Mouse (Mus musculus) MEL (cell line): ENCODE data around the gene Gdf3. TPM values are rescaled to one million over a fixed set of nuclear protein-coding genes. Genes with fewer than 3 reads are reported as not detected.

Source experiments
- DNase-seq: peaks from one replicate; pipeline ENCODE4 v3.0.0; 2011; ENCODE audit warnings: low read depth, low spot score
- H3K27ac ChIP-seq: 2 replicates; pipeline ENCODE4 v1.5.1; 2012; ENCODE audit warnings: low read depth, mild to moderate bottlenecking, control low read depth, low read length, moderate library complexity; ENCODE audit not compliant: control insufficient read depth
- H3K27me3 ChIP-seq, 2 experiments: fragments of 150-350 bp in 1 of 2; sonication (generic) in 1 of 2; 2 replicates each; pipeline ENCODE4 v1.6.1; 2012; ENCODE audit warnings: low read length in 2 of 2, mild to moderate bottlenecking in 2 of 2, improper control_type of control experiment in 1 of 2, moderate library complexity in 1 of 2; ENCODE audit not compliant: insufficient read depth in 2 of 2, control insufficient read depth in 1 of 2
- H3K36me3 ChIP-seq, 2 experiments: 2 replicates each; pipeline ENCODE4 v1.6.1; 2012 to 2014; ENCODE audit warnings: low read length in 2 of 2, improper control_type of control experiment in 1 of 2, inconsistent platforms in 1 of 2, mild to moderate bottlenecking in 1 of 2; ENCODE audit not compliant: insufficient read depth in 2 of 2, control insufficient read depth in 1 of 2
- H3K4me1 ChIP-seq, 2 experiments: fragments of 150-350 bp in 1 of 2; sonication (generic) in 1 of 2; 2 replicates each; pipeline ENCODE4 v1.6.1; 2012; ENCODE audit warnings: low read length in 2 of 2, improper control_type of control experiment in 1 of 2, mild to moderate bottlenecking in 1 of 2; ENCODE audit not compliant: insufficient read depth in 2 of 2, control insufficient read depth in 1 of 2
- H3K4me3 ChIP-seq, 2 experiments: fragments of 150-350 bp in 1 of 2; sonication (generic) in 1 of 2; 2 replicates each; pipeline ENCODE4 v1.5.1; 2012; ENCODE audit warnings: low read depth in 2 of 2, low read length in 2 of 2, mild to moderate bottlenecking in 2 of 2, moderate library complexity in 2 of 2, control low read depth in 1 of 2, improper control_type of control experiment in 1 of 2; ENCODE audit not compliant: control insufficient read depth in 1 of 2, insufficient read depth in 1 of 2
- H3K79me2 ChIP-seq: 2 replicates; pipeline ENCODE4 v1.6.1; 2012; ENCODE audit warnings: mild to moderate bottlenecking, low read length, moderate library complexity; ENCODE audit not compliant: control insufficient read depth, poor library complexity, insufficient read depth
- H3K9ac ChIP-seq: 2 replicates; pipeline ENCODE4 v1.6.1; 2012; ENCODE audit warnings: low read depth, mild to moderate bottlenecking, control low read depth, low read length, moderate library complexity; ENCODE audit not compliant: control insufficient read depth, poor library complexity, severe bottlenecking
- H3K9me3 ChIP-seq: fragments of 150-350 bp; sonication (generic); replicated peaks from 2 replicates; pipeline ENCODE4 v1.6.1; 2012; ENCODE audit warnings: mild to moderate bottlenecking, low read length, improper control_type of control experiment, moderate library complexity; ENCODE audit not compliant: insufficient read depth
- CTCF ChIP-seq, 3 experiments: IDR thresholded peaks in 2 of 3; conservative IDR thresholded peaks in 1 of 3; 2 replicates each; pipeline ENCODE4 v1.5.1; 2011 to 2012; ENCODE audit warnings: low read length in 3 of 3, low read depth in 2 of 3, mild to moderate bottlenecking in 2 of 3, improper control_type of control experiment in 1 of 3, inconsistent platforms in 1 of 3, mixed read lengths in 1 of 3, moderate library complexity in 1 of 3; ENCODE audit not compliant: control insufficient read depth in 1 of 3, insufficient read depth in 1 of 3, poor library complexity in 1 of 3, severe bottlenecking in 1 of 3
- ELF1 ChIP-seq: IDR thresholded peaks from 2 replicates; pipeline ENCODE4 v1.6.1; 2014; ENCODE audit warnings: low read depth, mild to moderate bottlenecking, inconsistent platforms, low read length, improper control_type of control experiment, moderate library complexity
- EP300 ChIP-seq, 2 experiments: IDR thresholded peaks; 2 replicates each; pipeline ENCODE4 v1.6.1; 2011; ENCODE audit warnings: improper control_type of control experiment in 2 of 2, low read length in 2 of 2, low read depth in 1 of 2, mild to moderate bottlenecking in 1 of 2
- ETS1 ChIP-seq: IDR thresholded peaks from 2 replicates; pipeline ENCODE4 v1.6.1; 2012; ENCODE audit warnings: low read depth, mild to moderate bottlenecking, inconsistent platforms, low read length, improper control_type of control experiment, moderate library complexity
- GABPA ChIP-seq: IDR thresholded peaks from 2 replicates; pipeline ENCODE4 v1.6.1; 2012; ENCODE audit warnings: low read depth, mild to moderate bottlenecking, inconsistent platforms, low read length, improper control_type of control experiment, moderate library complexity
- MAFK ChIP-seq: IDR thresholded peaks from 2 replicates; pipeline ENCODE4 v1.6.1; 2011; ENCODE audit warnings: low read depth, mild to moderate bottlenecking, low read length, improper control_type of control experiment, borderline replicate concordance
- MAX ChIP-seq: IDR thresholded peaks from 2 replicates; pipeline ENCODE4 v1.6.1; 2011; ENCODE audit warnings: low read length, improper control_type of control experiment
- MAZ ChIP-seq: IDR thresholded peaks from 2 replicates; pipeline ENCODE4 v1.6.1; 2012; ENCODE audit warnings: low read depth, mild to moderate bottlenecking, inconsistent platforms, low read length, improper control_type of control experiment
- MEF2A ChIP-seq: IDR thresholded peaks from 2 replicates; pipeline ENCODE4 v1.6.1; 2014; ENCODE audit warnings: low read depth, mild to moderate bottlenecking, inconsistent platforms, low read length, improper control_type of control experiment; ENCODE audit not compliant: poor library complexity, insufficient replicate concordance, severe bottlenecking; ENCODE audit errors: extremely low read depth
- MXI1 ChIP-seq: IDR thresholded peaks from 2 replicates; pipeline ENCODE4 v1.6.1; 2011; ENCODE audit warnings: mild to moderate bottlenecking, low read depth, low read length, improper control_type of control experiment
- MYB ChIP-seq: IDR thresholded peaks from 2 replicates; pipeline ENCODE4 v1.6.1; 2011; ENCODE audit warnings: mild to moderate bottlenecking, low read depth, low read length, improper control_type of control experiment
- MYC ChIP-seq: IDR thresholded peaks from 2 replicates; pipeline ENCODE4 v1.6.1; 2011; ENCODE audit warnings: low read depth, mild to moderate bottlenecking, low read length, improper control_type of control experiment, moderate library complexity
- NELFE ChIP-seq: IDR thresholded peaks from 2 replicates; pipeline ENCODE4 v1.6.1; 2011; ENCODE audit warnings: low read depth, low read length, improper control_type of control experiment
- NRF1 ChIP-seq: IDR thresholded peaks from 2 replicates; pipeline ENCODE4 v1.6.1; 2014; ENCODE audit warnings: low read depth, mild to moderate bottlenecking, inconsistent platforms, low read length, improper control_type of control experiment, moderate library complexity; ENCODE audit not compliant: poor library complexity, insufficient read depth, severe bottlenecking
- POLR2A ChIP-seq, 2 experiments: IDR thresholded peaks; 2 replicates each; pipeline ENCODE4 v1.6.1; 2011 to 2012; ENCODE audit warnings: low read length in 2 of 2, mild to moderate bottlenecking in 2 of 2, control low read depth in 1 of 2, improper control_type of control experiment in 1 of 2, low read depth in 1 of 2, moderate library complexity in 1 of 2; ENCODE audit not compliant: control insufficient read depth in 1 of 2, insufficient read depth in 1 of 2, poor library complexity in 1 of 2
- POLR2AphosphoS2 ChIP-seq: IDR thresholded peaks from 2 replicates; pipeline ENCODE4 v1.6.1; 2011; ENCODE audit warnings: low read length, improper control_type of control experiment
- RAD21 ChIP-seq: IDR thresholded peaks from 2 replicates; pipeline ENCODE4 v1.6.1; 2011; ENCODE audit warnings: mild to moderate bottlenecking, low read depth, low read length, improper control_type of control experiment
- RCOR1 ChIP-seq: IDR thresholded peaks from 2 replicates; pipeline ENCODE4 v1.6.1; 2012; ENCODE audit warnings: low read depth, mild to moderate bottlenecking, inconsistent platforms, low read length, improper control_type of control experiment
- SMC3 ChIP-seq: IDR thresholded peaks from 2 replicates; pipeline ENCODE4 v1.6.1; 2011; ENCODE audit warnings: low read depth, low read length, improper control_type of control experiment
- TBP ChIP-seq: IDR thresholded peaks from 2 replicates; pipeline ENCODE4 v1.8.0; 2011; ENCODE audit warnings: low read depth, low read length, improper control_type of control experiment
- ZC3H11A ChIP-seq: IDR thresholded peaks from 2 replicates; pipeline ENCODE4 v1.6.1; 2012; ENCODE audit warnings: low read depth, mild to moderate bottlenecking, inconsistent platforms, low read length, improper control_type of control experiment
- ZKSCAN1 ChIP-seq: IDR thresholded peaks from 2 replicates; pipeline ENCODE4 v1.6.1; 2012; ENCODE audit warnings: low read depth, mild to moderate bottlenecking, inconsistent platforms, low read length, improper control_type of control experiment, moderate library complexity
- ZMIZ1 ChIP-seq: IDR thresholded peaks from 2 replicates; pipeline ENCODE4 v1.6.1; 2012; ENCODE audit warnings: low read depth, mild to moderate bottlenecking, inconsistent platforms, low read length, improper control_type of control experiment, moderate library complexity
- ZNF384 ChIP-seq: IDR thresholded peaks from 2 replicates; pipeline ENCODE4 v1.6.1; 2012; ENCODE audit warnings: low read depth, mild to moderate bottlenecking, inconsistent platforms, low read length, improper control_type of control experiment
- polyA plus RNA-seq, 2 experiments: library from polyadenylated mRNA; stranded (reverse) in 1 of 2; unstranded in 1 of 2; fragments of >175 nt in 1 of 2; fragments of >200 nt in 1 of 2; gene quantifications; 2 replicates each; pipeline versions ENCODE4 v1.2.1 to v1.2.4; 2012; ENCODE audit warnings: low replicate concordance in 2 of 2, low read depth in 1 of 2; ENCODE audit not compliant: insufficient read length in 2 of 2, insufficient read depth in 1 of 2, missing spikeins in 1 of 2
- total RNA-seq: library from RNA; depleted of rRNA; stranded (reverse); fragments of 300-350 nt; gene quantifications from 2 replicates; pipeline ENCODE4 v1.2.3, GENCODE M21; 2012

Gdf3 gene
- total and polyA plus RNA-seq, 3 experiments, result 42.8 to 50.2 TPM; not detected in 1

DNA sequence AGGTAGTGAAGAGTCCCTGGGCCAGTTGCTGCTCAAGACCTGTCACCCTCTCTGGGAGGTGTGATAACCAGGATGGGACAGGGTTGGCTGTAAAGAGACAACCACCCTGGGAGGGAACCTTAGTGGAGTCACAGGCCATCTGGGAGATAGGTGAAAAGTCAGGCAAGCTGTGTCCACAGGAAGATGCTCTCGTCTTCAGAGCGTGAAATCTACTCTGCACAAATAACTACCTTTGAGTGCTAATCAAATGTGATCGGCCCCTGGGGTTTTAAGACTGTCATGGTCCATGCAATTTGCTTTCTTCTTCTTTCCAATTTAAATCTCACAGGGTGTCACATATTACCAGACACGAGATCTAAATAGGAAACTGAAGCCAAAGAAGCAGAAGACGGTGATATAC is 40.8 kb downstream of the Gdf3 start:
- H3K36me3 ChIP-seq, result peaks cover 0 to 21% of the 10 kb centered on the region in 2 experiments; a peak in 2 of 4 replicates
- TF ChIP-seq MAFK (no peak), NELFE (no peak), EP300 (IDR thresholded peaks at IDR 0.05; ENCODE audit: low read depth in 1 of 2, low read length in 2 of 2) (no peak), RAD21 (no peak), SMC3 (no peak)
- no peak overlapping the region for H3K4me3 ChIP-seq
- no peaks in the 10 kb centered on the region for H3K9me3 ChIP-seq
- no peak overlapping the region for H3K27ac ChIP-seq
- H3K27me3 ChIP-seq, result no peaks in the 10 kb centered on the region
- peaks cover 11 to 21% of the 10 kb centered on the region in 2 experiments for H3K4me1 ChIP-seq
- H3K9ac ChIP-seq, result no peak overlapping the region
- no peaks in the 10 kb centered on the region for H3K79me2 ChIP-seq
- DNase-seq, result no peak

DNA sequence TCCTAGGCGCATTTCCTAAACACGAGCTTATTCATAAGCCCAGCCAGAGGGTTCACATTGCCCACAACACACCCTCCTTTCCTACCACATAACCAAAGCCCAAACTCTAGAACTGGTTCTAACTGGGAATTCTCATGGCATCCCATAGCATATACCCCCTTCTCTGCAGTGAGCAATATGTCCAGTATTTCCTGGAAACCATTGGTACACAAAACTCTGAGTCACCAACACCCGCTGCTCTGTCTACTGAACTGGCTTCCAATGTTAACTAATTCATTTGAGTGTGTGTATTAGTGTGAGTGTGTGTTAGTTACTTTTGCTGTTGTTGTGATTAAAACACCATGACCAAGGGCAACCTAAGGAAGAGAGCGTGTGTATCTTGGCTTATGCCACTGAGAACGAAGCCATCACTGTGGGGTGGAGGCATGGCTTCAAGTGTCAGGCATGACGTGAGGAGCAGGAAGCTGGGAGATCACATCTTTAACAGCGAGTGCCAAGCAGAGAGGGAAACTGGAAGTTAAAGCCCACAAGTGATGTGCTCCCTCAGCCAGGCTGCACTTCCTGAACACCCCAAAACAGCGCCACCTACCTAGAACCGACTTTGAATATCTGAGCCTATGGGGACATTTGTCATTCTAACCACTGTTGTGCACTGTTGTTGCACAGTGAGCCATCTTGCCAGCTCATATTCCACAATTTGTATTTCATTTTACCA is 44.7 kb downstream of the Gdf3 start:
- H3K9ac ChIP-seq, result no peak overlapping the region
- H3K9me3 ChIP-seq, result no peaks in the 10 kb centered on the region
- H3K36me3 ChIP-seq, result peaks cover 0 to 3% of the 10 kb centered on the region in 2 experiments; a peak in 2 of 4 replicates
- peak; percentile 51 for DNase-seq
- peaks cover under 1 to 3% of the 10 kb centered on the region in 2 experiments; a peak in 3 of 4 replicates for H3K4me1 ChIP-seq
- H3K79me2 ChIP-seq, result no peaks in the 10 kb centered on the region
- peak; percentile 12 to 44 (median 21); a peak in 3 of 6 replicates for TF ChIP-seq CTCF (IDR thresholded peaks at IDR 0.05 in 2 of 3, conservative IDR thresholded peaks at IDR 0.05 in 1 of 3; ENCODE audit: control insufficient read depth in 1 of 3, insufficient read depth in 1 of 3, low read depth in 2 of 3, low read length in 3 of 3, poor library complexity in 1 of 3, severe bottlenecking in 1 of 3)
- peak; percentile 50; the same call in 1 of the 2 replicates for TF ChIP-seq ELF1
- no peak for TF ChIP-seq ZMIZ1
- H3K4me3 ChIP-seq, result no peak overlapping the region
- H3K27ac ChIP-seq, result no peak overlapping the region
- H3K27me3 ChIP-seq, result no peaks in the 10 kb centered on the region

DNA sequence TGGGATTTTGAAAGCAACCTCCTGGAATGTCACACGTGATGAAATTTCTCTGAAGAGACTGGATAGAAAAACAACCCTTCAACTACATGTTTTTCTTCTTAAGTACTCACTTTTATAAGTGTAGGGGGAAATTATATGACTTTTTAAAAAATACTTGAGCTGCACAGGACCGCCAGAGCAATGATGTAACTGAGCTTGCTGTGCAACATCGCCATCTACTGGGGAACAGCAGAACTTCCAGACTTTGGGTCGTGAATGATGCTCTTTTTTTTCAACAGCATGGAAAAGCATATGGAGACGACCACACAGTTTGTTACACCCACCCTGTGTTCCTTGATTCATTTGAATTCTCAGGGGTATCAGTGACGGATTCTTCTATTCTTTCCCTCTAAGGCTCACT is 47.4 kb downstream of the Gdf3 start:
- Histone ChIP-seq H3K4me1 (peaks cover 4 to 6% of the 10 kb centered on the region in 2 experiments; a peak in 3 of 4 replicates), H3K27ac (no peak overlapping the region), H3K9ac (no peak overlapping the region), H3K27me3 (no peaks in the 10 kb centered on the region), H3K79me2 (no peaks in the 10 kb centered on the region), H3K36me3 (peaks cover 0 to 8% of the 10 kb centered on the region in 2 experiments; a peak in 2 of 4 replicates), H3K9me3 (no peaks in the 10 kb centered on the region), H3K4me3 (no peak overlapping the region)
- peak; percentile 81 for DNase-seq
- TF ChIP-seq ZKSCAN1 (no peak), MAZ (no peak), GABPA (no peak), NRF1 (no peak), SMC3 (peak; percentile 48), MYB (no peak), ETS1 (no peak), MAX (no peak), EP300 (IDR thresholded peaks at IDR 0.05; ENCODE audit: low read depth in 1 of 2, low read length in 2 of 2) (no peak), POLR2A (IDR thresholded peaks at IDR 0.05; ENCODE audit: control insufficient read depth in 1 of 2, insufficient read depth in 1 of 2, low read depth in 1 of 2, low read length in 2 of 2, poor library complexity in 1 of 2) (no peak), POLR2AphosphoS2 (no peak), TBP (no peak), MEF2A (no peak), MYC (no peak), ZNF384 (peak; percentile 88), RCOR1 (no peak), ZC3H11A (peak; percentile 33; the same call in 1 of the 2 replicates), RAD21 (peak; percentile 64), MXI1 (no peak), CTCF (IDR thresholded peaks at IDR 0.05 in 2 of 3, conservative IDR thresholded peaks at IDR 0.05 in 1 of 3; ENCODE audit: control insufficient read depth in 1 of 3, insufficient read depth in 1 of 3, low read depth in 2 of 3, low read length in 3 of 3, poor library complexity in 1 of 3, severe bottlenecking in 1 of 3) (peak; percentile 84 to 95 (median 86))
